Comparison of ENCODE assay signal across 8 mouse cellular contexts in the genomic region with DNA sequence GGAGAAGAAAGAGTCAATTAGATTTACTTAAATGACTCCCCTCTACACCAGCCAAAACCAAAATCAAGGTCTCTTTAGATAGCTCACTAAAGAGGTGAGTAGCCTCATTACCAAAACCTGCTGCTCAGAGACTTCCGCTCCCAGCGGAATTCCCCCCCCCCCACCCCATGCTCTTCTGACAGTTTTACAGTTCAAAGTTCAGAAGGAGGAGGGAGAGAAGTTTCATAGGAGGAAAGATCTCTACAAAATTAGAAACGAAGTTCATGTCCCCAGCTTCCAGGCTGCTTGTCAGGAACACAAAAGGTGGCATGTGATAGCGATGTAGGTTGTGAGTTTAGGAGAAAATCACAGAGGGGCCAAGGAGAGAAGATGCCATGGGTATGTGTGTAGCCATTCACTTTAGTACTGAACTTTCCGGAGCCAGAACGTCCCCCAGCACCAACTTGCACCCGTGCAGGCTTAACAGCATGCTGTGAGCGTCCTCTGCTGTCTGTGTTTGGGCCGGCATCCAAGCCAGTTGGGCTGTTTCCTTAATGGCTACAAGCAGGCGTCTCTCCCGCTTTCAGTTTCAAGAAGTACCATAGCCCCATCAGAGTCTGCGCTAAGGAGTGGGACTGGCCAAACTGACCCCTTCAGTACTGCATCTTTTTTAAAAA.
A peak's percentile ranks its signal among the peaks of the same experiment; 100 is the strongest.
DNase-seq lines count a peak whose midpoint lies in the region; ATAC-seq lines count a peak whose summit lies in the region.

No protein-coding gene starts in this region.

- H3K9ac ChIP-seq in midbrain, embryonic 12.5 days (replicated peaks), result peak overlapping the region; percentile 62

- no peaks in the 10 kb centered on the region for H3K27me3 ChIP-seq in limb, embryonic 10.5 days (ENCODE audit: low read depth, poor library complexity, severe bottlenecking)
- 0 out of 2 replicates have a peak, but pooled peaks cover 3% of the 10 kb centered on the region for H3K27me3 ChIP-seq in midbrain, embryonic 12.5 days

- DNase-seq in adrenal gland, adult 8-10 months, result peak; percentile 81
- DNase-seq in embryo, embryonic 9.5 days (ENCODE audit: extremely low spot score), result peak; percentile 90
- peak; percentile 90 to 91 for DNase-seq in heart, adult 18-20 months
- DNase-seq in kidney, adult 18-20 months, result peak; percentile 88
- DNase-seq in limb, embryonic 10.5 days (ENCODE audit: low spot score), result peak; percentile 81
- DNase-seq in skeletal muscle tissue, adult 2 months (ENCODE audit: low read depth, low spot score), result peak; percentile 74

- H3K27ac ChIP-seq in limb, embryonic 10.5 days, result peak overlapping the region; percentile 89
- H3K27ac ChIP-seq in midbrain, embryonic 12.5 days (replicated peaks), result peak overlapping the region; percentile 67

- H3K4me1 ChIP-seq in limb, embryonic 10.5 days, result peaks cover 11% of the 10 kb centered on the region; the same call in 1 of the 2 replicates
- peaks cover 4% of the 10 kb centered on the region; the same call in 1 of the 2 replicates for H3K4me1 ChIP-seq in midbrain, embryonic 12.5 days

- H3K4me3 ChIP-seq in limb, embryonic 10.5 days, result peak overlapping the region; percentile 58
- H3K4me3 ChIP-seq in midbrain, embryonic 12.5 days, result peak overlapping the region; percentile 54

- no peaks in the 10 kb centered on the region for H3K9me3 ChIP-seq in limb, embryonic 10.5 days (replicated peaks)
- no peaks in the 10 kb centered on the region for H3K9me3 ChIP-seq in midbrain, embryonic 12.5 days

- peak; percentile 87 for ATAC-seq in midbrain, embryonic 12.5 days (ENCODE audit: low FRiP score, low read depth)
- ATAC-seq in erythroid progenitor cell, adult 5-6 weeks (replicated peaks; ENCODE audit: low FRiP score, poor library complexity, severe bottlenecking), result no peak

- peak overlapping the region; percentile 86 for H3K4me2 ChIP-seq in midbrain, embryonic 12.5 days (replicated peaks)

- 6% methylated on average over 12 of the region's 12 CpGs for WGBS in limb, embryonic 10.5 days
- 6% methylated on average over 12 of the region's 12 CpGs for WGBS in midbrain, embryonic 12.5 days

- no peaks in the 10 kb centered on the region for H3K36me3 ChIP-seq in limb, embryonic 10.5 days
- no peaks in the 10 kb centered on the region for H3K36me3 ChIP-seq in midbrain, embryonic 12.5 days
